Mouse (Mus musculus): Measurements from ENCODE around the gene Zc3h4. TPM values are rescaled to one million over a fixed set of nuclear protein-coding genes. Genes with fewer than 3 reads are reported as not detected.

Zc3h4 gene
- total RNA-seq, 2 experiments from 2014 or later = 24.9 to 27.1 TPM

DNA sequence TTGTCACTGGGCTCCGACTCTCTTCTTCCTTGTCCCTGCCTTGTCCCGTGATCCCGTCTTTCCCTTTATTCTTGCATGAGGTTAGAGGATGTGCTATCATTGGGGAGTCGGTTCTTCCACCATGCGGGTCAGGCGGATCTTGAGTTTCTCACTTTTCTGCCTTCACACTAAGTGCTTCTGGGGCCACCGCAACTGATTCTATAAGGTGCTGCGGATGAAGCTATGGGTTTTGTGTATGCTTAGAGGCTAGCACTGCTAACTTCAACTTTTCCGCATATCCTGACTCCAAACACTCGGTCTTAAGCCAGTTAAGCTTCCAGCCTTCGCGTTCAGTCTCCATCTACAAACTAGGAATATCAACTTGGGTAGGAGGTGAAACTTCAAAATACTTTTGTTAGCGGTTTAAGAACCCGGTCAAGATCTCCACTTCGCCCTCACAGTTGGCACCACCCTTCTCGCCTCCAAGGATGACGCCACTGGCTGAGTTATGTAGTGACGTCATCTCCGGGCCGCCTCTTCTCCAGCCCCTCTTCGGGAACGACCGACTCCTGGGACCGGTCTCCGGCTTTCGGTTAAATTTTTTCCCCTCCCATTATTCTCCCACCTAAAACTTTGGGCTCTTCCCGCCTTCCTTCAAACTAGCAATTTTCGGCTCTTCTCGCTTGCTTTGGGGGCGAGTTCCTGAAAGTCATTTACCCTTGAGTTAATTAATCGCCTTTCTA is 1.5 kb upstream of the Zc3h4 start:
- intact Hi-C loops (cut with DNase I) = no loop called here
- DNase-seq = peak; percentile 86 to 88

DNA sequence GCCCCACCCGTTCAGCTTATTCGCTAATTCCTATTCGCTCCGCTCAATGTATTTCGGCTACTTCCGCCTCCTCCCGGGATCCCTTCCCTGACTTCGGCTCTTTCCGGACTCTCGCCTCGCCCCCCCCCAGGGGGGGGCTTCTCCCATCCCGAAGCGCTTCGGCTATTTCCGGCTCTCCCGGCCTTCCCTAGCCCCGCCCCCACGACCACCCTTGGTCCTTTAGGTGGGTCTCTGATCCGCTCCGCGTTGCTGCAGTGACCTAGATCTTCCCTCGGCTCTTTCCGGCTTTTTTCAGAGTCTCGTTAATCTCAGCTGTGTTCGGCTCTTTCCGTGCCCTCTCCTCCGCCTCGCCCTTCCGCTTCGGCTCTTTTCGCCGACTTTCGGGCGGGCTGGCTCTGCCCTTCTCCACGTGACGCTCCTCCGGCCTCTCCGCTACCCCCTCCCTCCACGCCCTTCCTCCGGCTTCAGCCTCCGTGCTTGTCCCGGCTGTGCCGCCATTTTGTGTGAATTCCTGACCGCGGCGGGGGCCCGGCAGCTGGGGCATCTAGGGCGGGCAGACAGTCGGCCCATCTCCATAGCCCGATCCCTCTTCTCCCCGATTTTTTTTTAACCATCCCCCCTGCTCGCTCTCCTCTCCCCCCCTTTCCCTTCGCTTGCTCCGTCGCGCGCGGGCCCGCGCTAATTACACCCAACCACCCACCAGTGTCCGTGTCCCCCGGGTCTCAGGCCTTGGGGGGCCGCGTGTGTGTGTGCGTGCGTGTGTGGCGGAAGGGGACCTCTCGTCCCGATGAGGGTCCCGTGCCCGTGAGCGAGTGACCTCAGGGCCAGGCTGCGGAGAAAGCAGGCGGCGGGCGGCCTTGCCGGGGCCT is 656 bp upstream of the Zc3h4 start:
- peak; percentile 94 to 97 for DNase-seq
- intact Hi-C loops (cut with DNase I) = no loop called here

GRCm38 (mm10) chr7:16401991-16402431 is 1.3 kb downstream of the Zc3h4 start:
- DNase-seq = peak; percentile 23 to 50
- intact Hi-C loops (cut with DNase I) = no loop called here

- DNase-seq = no peak
- intact Hi-C loops (cut with DNase I) = no loop called here
Measured at GRCm38 (mm10) chr7:16402449-16402848, 1.7 kb downstream of the Zc3h4 start.

DNA sequence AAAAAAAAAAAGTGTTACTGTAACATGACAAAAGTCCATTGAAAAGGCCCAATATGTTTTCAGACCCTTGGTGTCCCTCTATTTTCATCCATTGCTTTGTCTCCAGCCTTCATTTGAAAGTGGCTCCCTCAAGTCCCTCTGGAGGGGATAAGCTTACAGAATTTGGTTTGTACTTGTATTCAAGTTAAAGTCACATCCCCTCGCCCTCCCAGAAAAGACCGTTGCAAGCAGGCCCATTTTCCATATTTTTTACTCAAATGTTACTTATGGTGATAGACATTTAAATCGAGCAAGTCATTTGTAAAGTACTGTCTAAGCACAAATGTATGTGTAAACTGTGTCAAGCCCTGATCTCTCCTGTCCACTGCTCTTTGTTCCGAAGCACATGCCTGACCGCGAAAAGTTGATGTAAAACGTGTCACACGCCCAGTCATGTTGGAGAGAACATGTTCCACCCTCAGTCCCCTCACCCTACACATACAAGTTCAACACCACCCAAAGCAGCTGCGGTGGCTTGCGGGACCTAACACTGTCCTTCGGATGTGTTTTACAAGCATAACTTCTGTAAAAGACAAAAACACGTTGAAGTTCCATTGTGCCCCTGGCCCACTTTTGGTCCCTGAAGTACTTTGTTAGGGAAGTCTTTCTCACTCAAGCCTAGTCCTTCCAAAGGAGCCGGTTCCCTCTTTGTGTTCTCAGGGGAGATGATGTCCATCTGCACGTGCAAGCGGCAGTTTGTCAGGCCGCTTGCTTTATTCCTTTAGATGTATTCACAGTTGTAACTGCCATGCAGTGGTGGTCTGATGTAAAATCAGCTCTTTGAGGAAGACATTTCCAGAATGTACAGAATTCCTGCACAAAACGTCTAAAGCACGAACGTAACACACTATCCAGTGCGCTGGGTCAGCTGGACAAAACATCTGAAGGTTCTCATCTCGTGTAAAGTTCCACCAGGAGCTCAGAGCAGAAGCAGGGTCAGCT is 2.5 kb downstream of the Zc3h4 start:
- intact Hi-C loops (cut with DNase I) = no loop called here
- DNase-seq = peak in 1 of 2 experiments; percentile 37

GRCm38 (mm10) chr7:16404315-16405072 is 3.8 kb downstream of the Zc3h4 start:
- peak in 1 of 2 experiments; percentile 21 for DNase-seq
- intact Hi-C loops (cut with DNase I) = no loop called here

GRCm38 (mm10) chr7:16405073-16405455 is 4.4 kb downstream of the Zc3h4 start:
- peak; percentile 48 to 57 for DNase-seq
- intact Hi-C loops (cut with DNase I) = no loop called here

DNA sequence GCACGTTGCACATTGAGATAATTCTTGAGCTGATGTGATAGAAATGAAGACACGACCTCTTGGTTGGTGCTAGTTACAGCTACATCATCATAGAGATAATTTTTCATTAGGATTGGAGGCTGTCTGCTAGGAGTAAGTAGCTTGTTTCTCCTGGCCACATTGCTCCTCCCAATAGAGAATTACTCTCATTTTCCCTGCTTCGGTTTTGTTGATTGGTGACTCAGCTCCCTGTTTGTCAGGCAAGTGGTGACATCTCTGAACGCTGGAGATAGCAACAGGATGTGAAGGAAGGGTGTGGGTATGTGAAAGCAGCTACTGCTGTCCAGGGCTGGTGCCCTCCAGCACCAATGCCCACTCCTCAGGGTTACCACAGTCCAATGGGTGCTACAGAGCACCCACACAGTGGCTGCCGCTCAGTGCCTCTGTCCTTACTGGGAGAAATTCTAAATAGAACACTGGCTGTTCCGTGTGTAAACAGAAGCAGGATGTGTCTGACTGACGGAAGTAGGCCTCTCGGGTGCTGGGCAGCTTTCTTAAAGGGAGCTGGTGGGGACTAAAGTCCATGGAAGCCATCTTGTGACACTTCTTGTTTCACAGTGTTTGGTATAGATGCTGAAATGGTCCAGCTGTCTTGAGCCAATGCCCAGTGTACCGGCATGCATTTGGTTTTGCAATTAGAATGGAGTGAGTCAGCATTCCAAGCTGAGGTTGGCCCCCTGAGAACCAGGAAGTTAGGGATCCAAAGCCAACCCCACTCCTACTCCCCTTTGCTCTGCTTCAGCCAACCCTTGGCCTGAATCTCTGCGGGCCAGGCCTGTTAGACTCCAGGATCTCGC is 5.0 kb downstream of the Zc3h4 start:
- intact Hi-C loops (cut with DNase I) = no loop called here
- peak; percentile 61 to 67 for DNase-seq

DNA sequence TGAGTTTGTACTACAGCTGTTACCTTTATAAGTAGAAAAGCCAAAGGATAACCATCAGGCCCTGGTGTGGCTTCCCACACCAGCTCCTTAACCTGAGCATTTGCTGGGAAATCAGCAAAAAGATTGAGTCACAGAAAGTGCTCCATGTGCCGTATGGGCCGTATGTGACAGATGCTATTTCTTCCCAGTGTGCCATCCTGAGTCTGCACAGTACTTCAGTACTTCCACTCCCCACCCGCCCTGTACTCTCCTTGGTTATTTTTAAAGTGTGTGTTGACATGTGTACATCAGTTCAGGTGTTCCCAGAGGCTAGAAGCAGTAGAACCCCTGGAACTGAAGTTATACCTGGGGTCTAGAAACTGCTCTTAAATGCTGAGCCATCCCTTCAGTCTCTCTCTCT is 6.3 kb downstream of the Zc3h4 start:
- intact Hi-C loops (cut with DNase I) = no loop called here
- no peak for DNase-seq

DNA sequence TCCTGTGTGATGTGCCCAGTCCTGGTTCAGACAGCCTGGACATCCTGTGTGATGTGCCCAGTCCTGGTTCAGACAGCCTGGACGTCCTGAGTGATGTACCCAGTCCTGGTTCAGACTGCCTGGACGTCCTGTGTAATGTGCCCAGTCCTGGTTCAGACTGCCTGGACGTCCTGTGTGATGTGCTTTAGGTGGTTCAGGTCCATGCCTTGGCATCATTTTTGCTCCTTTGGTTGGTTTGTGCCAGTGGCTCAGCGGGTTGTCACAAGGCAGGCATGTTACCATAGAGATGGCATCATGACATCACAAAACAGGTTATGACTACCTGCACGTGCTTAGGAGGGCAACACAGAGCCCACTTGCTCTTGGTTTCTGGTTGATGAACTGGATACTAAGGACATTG is 10.4 kb downstream of the Zc3h4 start:
- no peak for DNase-seq
- intact Hi-C loops (cut with DNase I) = no loop called here

GRCm38 (mm10) chr7:16412220-16412896 is 11.6 kb downstream of the Zc3h4 start:
- intact Hi-C loops (cut with DNase I) = no loop called here

DNA sequence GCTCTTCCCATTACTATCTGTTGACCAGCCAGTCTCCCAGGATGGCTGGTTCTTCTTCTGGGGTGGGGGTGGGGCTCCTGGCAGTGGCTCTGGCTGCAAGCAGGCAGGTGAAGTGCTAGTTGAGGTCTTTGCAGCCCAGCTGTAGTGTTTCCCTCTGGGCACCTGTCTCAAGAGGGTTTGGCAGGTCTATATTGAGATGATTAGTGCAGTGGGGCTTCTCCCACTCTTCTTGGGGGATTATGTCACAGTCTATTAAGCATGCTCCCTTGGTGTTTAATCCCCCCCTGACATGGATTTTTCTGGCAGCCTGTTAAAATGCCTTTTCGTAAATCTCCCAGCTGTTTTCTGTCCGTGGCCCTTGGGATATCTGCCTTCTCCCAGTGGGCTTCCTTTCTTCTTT is 12.2 kb downstream of the Zc3h4 start:
- no peak for DNase-seq
- intact Hi-C loops (cut with DNase I) = no loop called here

More at GRCm38 (mm10) chr7:16412220-16412896, 11.6 kb downstream of the Zc3h4 start:
- no peak for DNase-seq

GRCm38 (mm10) chr7:16415426-16415825 is 14.7 kb downstream of the Zc3h4 start:
- no peak for DNase-seq
- intact Hi-C loops (cut with DNase I) = no loop called here

- intact Hi-C loops (cut with DNase I) = no loop called here
- peak in 1 of 2 experiments; percentile 34 for DNase-seq
Measured at GRCm38 (mm10) chr7:16417141-16417771, 16.5 kb downstream of the Zc3h4 start.

- intact Hi-C loops (cut with DNase I) = no loop called here
- DNase-seq = no peak
Measured at GRCm38 (mm10) chr7:16418713-16419112, 18.0 kb downstream of the Zc3h4 start.

- DNase-seq = no peak
- intact Hi-C loops (cut with DNase I) = no loop called here
Measured at GRCm38 (mm10) chr7:16420493-16421118, 19.9 kb downstream of the Zc3h4 start.

GRCm38 (mm10) chr7:16422222-16422856 is 21.6 kb downstream of the Zc3h4 start:
- intact Hi-C loops (cut with DNase I) = no loop called here
- DNase-seq = no peak
